7 mouse cellular contexts compared by ENCODE assay signal in genomic region chr6:103511290-103511971, GRCm38 (mm10). TPM values are rescaled to one million over a fixed set of nuclear protein-coding genes. Genes with fewer than 3 reads are reported as not detected.
DNase-seq lines count a peak whose midpoint lies in the region; ATAC-seq and TF ChIP-seq lines count a peak whose summit lies in the region.

No protein-coding gene starts in this region.

- H3K9ac ChIP-seq in lung, embryonic 16.5 days (ENCODE audit: low read length): no peak overlapping the region
- peak overlapping the region; percentile 65 for H3K9ac ChIP-seq in forebrain, embryonic 12.5 days
- H3K9ac ChIP-seq in liver, embryonic 14.5 days (replicated peaks): no peak overlapping the region
- no peak overlapping the region for H3K9ac ChIP-seq in stomach, embryonic 15.5 days

- TF ChIP-seq EP300 in liver, embryonic 14.5 days (IDR thresholded peaks at IDR 0.05; ENCODE audit: low read depth): no peak

- H3K36me3 ChIP-seq in lung, embryonic 16.5 days (ENCODE audit: control insufficient read depth, insufficient read depth, low read length): no peaks in the 10 kb centered on the region
- H3K36me3 ChIP-seq in forebrain, embryonic 12.5 days (replicated peaks): no peaks in the 10 kb centered on the region
- H3K36me3 ChIP-seq in liver, embryonic 14.5 days (replicated peaks; ENCODE audit: control insufficient read depth, insufficient read depth, low read depth): no peaks in the 10 kb centered on the region
- H3K36me3 ChIP-seq in stomach, embryonic 15.5 days: no peaks in the 10 kb centered on the region

- H3K4me1 ChIP-seq in lung, embryonic 16.5 days (replicated peaks; ENCODE audit: control insufficient read depth, insufficient read depth, low read length): peaks cover 4% of the 10 kb centered on the region; the same call in 1 of the 2 replicates
- peaks cover 22% of the 10 kb centered on the region for H3K4me1 ChIP-seq in forebrain, embryonic 12.5 days
- no peaks in the 10 kb centered on the region for H3K4me1 ChIP-seq in liver, embryonic 14.5 days (replicated peaks; ENCODE audit: control insufficient read depth in 2 of 2, insufficient read depth in 2 of 2, low read length in 1 of 2)
- H3K4me1 ChIP-seq in stomach, embryonic 15.5 days: peaks cover 17% of the 10 kb centered on the region

- no peak overlapping the region for H3K27ac ChIP-seq in lung, embryonic 16.5 days (ENCODE audit: low read length)
- H3K27ac ChIP-seq in forebrain, embryonic 12.5 days: peak overlapping the region; percentile 70; the same call in 1 of the 2 replicates
- H3K27ac ChIP-seq in liver, embryonic 14.5 days: no peak overlapping the region
- H3K27ac ChIP-seq in stomach, embryonic 15.5 days: peak overlapping the region; percentile 21; the same call in 1 of the 2 replicates

- peak overlapping the region; percentile 27 for H3K4me3 ChIP-seq in lung, embryonic 16.5 days (ENCODE audit: low read length)
- peak overlapping the region; percentile 52 for H3K4me3 ChIP-seq in forebrain, embryonic 12.5 days (replicated peaks)
- 0 out of 4 replicates have a peak overlapping the region, but pooled peaks of 1 of the 2 experiments have one; percentile 10 for H3K4me3 ChIP-seq in liver, embryonic 14.5 days (ENCODE audit: insufficient read depth in 1 of 2, low read depth in 2 of 2, low read length in 2 of 2)
- H3K4me3 ChIP-seq in stomach, embryonic 15.5 days (replicated peaks): peak overlapping the region; percentile 43

- 5% methylated on average over 18 of the region's 18 CpGs for WGBS in lung, embryonic 16.5 days
- 3% methylated on average over 18 of the region's 18 CpGs for whole genome bisulfite sequencing in forebrain, embryonic 12.5 days
- WGBS in liver, embryonic 14.5 days (ENCODE audit: insufficient replicate concordance): 7% methylated on average over 18 of the region's 18 CpGs
- 5% methylated on average over 18 of the region's 18 CpGs for WGBS in stomach, embryonic 15.5 days

- DNase-seq in lung, adult 18-20 months: no peak
- peak; percentile 75 for DNase-seq in cerebellum, adult 9-10 months
- DNase-seq in liver, embryonic 14.5 days (ENCODE audit: low read depth in 3 of 3, low spot score in 3 of 3): no peak
- DNase-seq in MN1 (ENCODE audit: low spot score): no peak

- ATAC-seq in lung, embryonic 16.5 days (ENCODE audit: low read depth): no peak
- peak; percentile 49 for ATAC-seq in forebrain, embryonic 12.5 days (ENCODE audit: low FRiP score)
- ATAC-seq in liver, embryonic 14.5 days (ENCODE audit: insufficient read depth): no peak
- no peak for ATAC-seq in stomach, embryonic 15.5 days (ENCODE audit: insufficient read depth, low FRiP score, low read depth)

- no peaks in the 10 kb centered on the region for H3K9me3 ChIP-seq in lung, embryonic 16.5 days (ENCODE audit: control insufficient read depth, low read length)
- no peaks in the 10 kb centered on the region for H3K9me3 ChIP-seq in forebrain, embryonic 12.5 days
- no peaks in the 10 kb centered on the region for H3K9me3 ChIP-seq in liver, embryonic 14.5 days (ENCODE audit: control insufficient read depth, low read length)
- no peaks in the 10 kb centered on the region for H3K9me3 ChIP-seq in stomach, embryonic 15.5 days

- H3K27me3 ChIP-seq in lung, embryonic 16.5 days (ENCODE audit: control insufficient read depth, insufficient read depth, low read depth, low read length): peaks cover 28% of the 10 kb centered on the region
- peaks cover 37% of the 10 kb centered on the region for H3K27me3 ChIP-seq in forebrain, embryonic 12.5 days
- peaks cover 19% of the 10 kb centered on the region for H3K27me3 ChIP-seq in liver, embryonic 14.5 days (ENCODE audit: control insufficient read depth, insufficient read depth, low read length)
- peaks cover 22% of the 10 kb centered on the region; the same call in 1 of the 2 replicates for H3K27me3 ChIP-seq in stomach, embryonic 15.5 days (replicated peaks)

- no peak for TF ChIP-seq CTCF in liver, embryonic 14.5 days (IDR thresholded peaks at IDR 0.05; ENCODE audit: low read depth)

- H3K4me2 ChIP-seq in lung, embryonic 16.5 days (ENCODE audit: low read depth, low read length): peak overlapping the region; percentile 58
- peak overlapping the region; percentile 85 for H3K4me2 ChIP-seq in forebrain, embryonic 12.5 days
- H3K4me2 ChIP-seq in liver, embryonic 14.5 days (ENCODE audit: low read depth): peak overlapping the region; percentile 37
- H3K4me2 ChIP-seq in stomach, embryonic 15.5 days: peak overlapping the region; percentile 70

RNA-seq across cellular contexts. Expression of gene Chl1, which starts 1.0 kb away (rescaled TPM):
- 0.38 and 0.60 TPM in 2 replicates for polyA plus RNA-seq in lung, embryonic 16.5 days (2015; fragmentation: Nextera tagmentation; extraction: Ambion mirVana)
- 20.4 and 22.9 TPM in 2 replicates for polyA plus RNA-seq in forebrain, embryonic 12.5 days (2016; fragmentation: Nextera tagmentation; extraction: Ambion mirVana)
- polyA plus RNA-seq in liver, embryonic 14.5 days (2012; rRNA removed): 0.01 and 0.05 TPM in 2 replicates
- polyA plus RNA-seq in liver, embryonic 14.5 days (2014; fragmentation: Nextera tagmentation; extraction: Ambion mirVana): not detected in 2 replicates
- 6.3 and 7.1 TPM in 2 replicates for polyA plus RNA-seq in stomach, embryonic 15.5 days (2015; fragmentation: Nextera tagmentation; extraction: Ambion mirVana)

Comparison
In these comparisons a context has a peak if more than half of its experiments do, and no peak if none do; other contexts are left out.
1. H3K27ac ChIP-seq: peak in forebrain, embryonic 12.5 days (single experiment) and stomach, embryonic 15.5 days (single experiment); none in lung, embryonic 16.5 days (single experiment) and liver, embryonic 14.5 days (single experiment).
2. Peak in every context shown above with its lines, with median percentiles within 50 percentile points of each other: H3K4me2 ChIP-seq.